Mouse (Mus musculus) liver, adult (tissue): ENCODE results near the gene Tespa1.

Experiments used
- GATA4 ChIP-seq: IDR thresholded peaks from 2 replicates; pipeline ENCODE4 v1.6.1; 2014; ENCODE audit warnings: mild to moderate bottlenecking, low read length; ENCODE audit not compliant: insufficient replicate concordance

The Tespa1 gene

GRCm38 (mm10) chr10:130322637-130323036 is at the start of gene Tespa1:
Gene Tespa1 (plus strand): TSS chr10:130322870.
- TF ChIP-seq GATA4: no peak

- TF ChIP-seq GATA4: no peak
These were observed 46.9 kb upstream of the Tespa1 start for GRCm38 (mm10) chr10:130275759-130276158.

- TF ChIP-seq GATA4: no peak
These were observed 46.2 kb upstream of the Tespa1 start for GRCm38 (mm10) chr10:130276496-130276895.

- no peak for TF ChIP-seq GATA4
These were observed 42.6 kb upstream of the Tespa1 start, which contains the start of gene Neurod4 for GRCm38 (mm10) chr10:130280066-130280465. Gene Neurod4 (minus strand): TSS chr10:130280240.

- no peak for TF ChIP-seq GATA4
These were observed 40.7 kb upstream of the Tespa1 start for GRCm38 (mm10) chr10:130281982-130282449.

- TF ChIP-seq GATA4: no peak
These were observed 35.5 kb upstream of the Tespa1 start for GRCm38 (mm10) chr10:130287201-130287600.

GRCm38 (mm10) chr10:130288007-130288406 is 34.7 kb upstream of the Tespa1 start:
- TF ChIP-seq GATA4: no peak

- no peak for TF ChIP-seq GATA4
These were observed 28.8 kb upstream of the Tespa1 start for GRCm38 (mm10) chr10:130293741-130294408.

GRCm38 (mm10) chr10:130311534-130312227 is 11.0 kb upstream of the Tespa1 start:
- no peak for TF ChIP-seq GATA4

GRCm38 (mm10) chr10:130313531-130313930 is 9.1 kb upstream of the Tespa1 start:
- no peak for TF ChIP-seq GATA4

GRCm38 (mm10) chr10:130314110-130314829 is 8.4 kb upstream of the Tespa1 start:
- no peak for TF ChIP-seq GATA4

GRCm38 (mm10) chr10:130315846-130316245 is 6.8 kb upstream of the Tespa1 start:
- TF ChIP-seq GATA4: no peak

- no peak for TF ChIP-seq GATA4
These were observed 4.0 kb upstream of the Tespa1 start for GRCm38 (mm10) chr10:130318720-130319119.

- no peak for TF ChIP-seq GATA4
These were observed 2.0 kb upstream of the Tespa1 start for GRCm38 (mm10) chr10:130320715-130321114.

- no peak for TF ChIP-seq GATA4
These were observed 608 bp upstream of the Tespa1 start for GRCm38 (mm10) chr10:130322062-130322461.

GRCm38 (mm10) chr10:130324243-130324642 is 1.6 kb downstream of the Tespa1 start:
- TF ChIP-seq GATA4: no peak
